Mouse (Mus musculus) splenic B cell, adult 2 months (primary cell): ENCODE data around the gene Rin1.

ENCODE experiments used
- DNase-seq: peaks from one replicate; pipeline ENCODE4 v3.0.0-alpha.2; 2011; ENCODE audit warnings: low read depth, low spot score
- H3K27me3 ChIP-seq: 2 replicates; pipeline ENCODE4 v1.6.1; 2012; ENCODE audit warnings: mild to moderate bottlenecking, low read length, moderate library complexity, mixed read lengths; ENCODE audit not compliant: control insufficient read depth, poor library complexity, insufficient read depth, severe bottlenecking
- H3K36me3 ChIP-seq: 2 replicates; pipeline ENCODE4 v1.6.1; 2012; ENCODE audit warnings: mild to moderate bottlenecking, low read length, moderate library complexity, mixed read lengths; ENCODE audit not compliant: control insufficient read depth, poor library complexity, insufficient read depth, severe bottlenecking

Rin1 gene

DNA sequence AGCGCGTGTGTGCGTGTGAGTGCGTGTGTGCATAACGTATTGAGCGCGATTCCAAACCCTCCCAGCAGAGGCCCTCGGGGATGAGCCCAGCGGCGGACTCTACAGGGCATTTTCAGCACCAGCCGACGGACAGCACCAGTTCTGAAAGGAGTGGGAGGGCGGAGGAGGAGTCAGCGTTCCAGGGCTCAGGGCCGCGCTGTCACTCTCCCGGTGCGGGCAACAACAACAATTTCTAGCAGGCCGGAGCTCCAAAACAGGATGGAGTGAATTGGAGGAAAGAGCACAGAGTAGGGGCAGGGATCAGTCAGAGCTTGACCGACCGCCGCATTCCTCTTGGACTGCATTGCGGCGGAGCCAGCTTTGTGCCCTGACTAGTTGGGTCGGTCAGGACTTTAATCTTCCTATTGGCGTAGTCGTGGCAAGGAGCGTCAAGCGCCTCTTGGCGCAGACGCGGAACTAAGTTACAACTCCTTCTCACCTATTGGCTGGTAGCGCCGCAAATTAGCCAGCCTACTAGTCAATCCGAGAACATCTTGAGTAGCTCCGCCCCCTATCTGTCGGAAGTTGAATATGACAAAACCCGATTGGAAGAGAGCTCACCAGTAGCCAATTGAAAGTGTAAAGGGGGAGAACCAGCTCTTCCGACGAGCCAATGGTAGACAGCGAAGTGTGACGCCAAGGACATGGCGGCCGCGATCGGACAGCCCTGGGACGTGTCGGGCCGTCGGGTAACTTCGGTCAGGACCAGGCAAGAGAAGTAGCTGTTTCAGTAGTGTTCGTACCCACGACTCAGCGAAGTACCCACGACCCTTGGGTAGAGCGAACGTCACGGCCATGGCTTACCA is 37.8 kb downstream of the Rin1 start, which contains the start of gene Yif1a:
Yif1a (plus strand) TSS at position 655 of the 845 bp plus-strand sequence.
- DNase-seq: peak; percentile 98
- Histone ChIP-seq H3K27me3 (no peaks in the 10 kb centered on the region), H3K36me3 (no peaks in the 10 kb centered on the region)

DNA sequence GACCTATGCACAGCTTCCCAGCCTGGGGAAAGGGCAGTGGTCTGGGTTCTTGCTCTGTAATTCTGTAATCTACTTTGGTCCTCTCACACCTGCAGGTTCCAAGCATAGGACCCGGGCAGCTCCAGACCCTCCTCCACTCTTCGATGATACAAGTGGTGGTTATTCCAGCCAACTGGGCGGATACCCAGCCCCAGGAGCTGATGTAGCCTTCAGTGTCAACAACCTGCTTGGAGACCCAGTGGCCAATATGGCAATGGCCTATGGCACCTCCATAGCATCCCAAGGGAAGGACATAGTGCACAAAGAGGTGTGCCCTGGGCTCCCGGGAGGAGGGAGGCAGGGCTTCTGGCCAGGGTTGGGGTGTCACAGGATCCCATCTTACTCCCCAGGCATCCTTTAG is 39.0 kb downstream of the Rin1 start:
- no peaks in the 10 kb centered on the region for H3K36me3 ChIP-seq
- no peaks in the 10 kb centered on the region for H3K27me3 ChIP-seq
- DNase-seq: no peak

DNA sequence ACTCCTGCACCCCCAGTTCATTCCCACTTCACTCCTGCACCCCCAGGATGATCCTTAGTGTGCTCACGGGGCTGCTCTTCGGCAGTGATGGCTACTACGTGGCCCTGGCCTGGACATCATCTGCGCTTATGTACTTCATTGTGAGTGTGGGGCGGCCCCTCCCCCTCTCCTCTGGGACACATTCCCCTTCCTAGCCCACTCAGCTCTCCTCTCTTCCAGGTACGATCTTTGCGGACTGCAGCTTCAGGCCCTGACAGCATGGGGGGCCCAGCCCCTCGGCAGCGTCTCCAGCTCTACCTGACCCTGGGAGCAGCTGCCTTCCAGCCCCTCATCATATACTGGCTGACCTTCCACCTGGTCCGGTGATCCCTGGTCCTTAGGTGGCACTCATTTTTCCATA is 41.8 kb downstream of the Rin1 start:
- H3K36me3 ChIP-seq: no peaks in the 10 kb centered on the region
- no peak for DNase-seq
- H3K27me3 ChIP-seq: peaks cover 3% of the 10 kb centered on the region; the same call in 1 of the 2 replicates

DNA sequence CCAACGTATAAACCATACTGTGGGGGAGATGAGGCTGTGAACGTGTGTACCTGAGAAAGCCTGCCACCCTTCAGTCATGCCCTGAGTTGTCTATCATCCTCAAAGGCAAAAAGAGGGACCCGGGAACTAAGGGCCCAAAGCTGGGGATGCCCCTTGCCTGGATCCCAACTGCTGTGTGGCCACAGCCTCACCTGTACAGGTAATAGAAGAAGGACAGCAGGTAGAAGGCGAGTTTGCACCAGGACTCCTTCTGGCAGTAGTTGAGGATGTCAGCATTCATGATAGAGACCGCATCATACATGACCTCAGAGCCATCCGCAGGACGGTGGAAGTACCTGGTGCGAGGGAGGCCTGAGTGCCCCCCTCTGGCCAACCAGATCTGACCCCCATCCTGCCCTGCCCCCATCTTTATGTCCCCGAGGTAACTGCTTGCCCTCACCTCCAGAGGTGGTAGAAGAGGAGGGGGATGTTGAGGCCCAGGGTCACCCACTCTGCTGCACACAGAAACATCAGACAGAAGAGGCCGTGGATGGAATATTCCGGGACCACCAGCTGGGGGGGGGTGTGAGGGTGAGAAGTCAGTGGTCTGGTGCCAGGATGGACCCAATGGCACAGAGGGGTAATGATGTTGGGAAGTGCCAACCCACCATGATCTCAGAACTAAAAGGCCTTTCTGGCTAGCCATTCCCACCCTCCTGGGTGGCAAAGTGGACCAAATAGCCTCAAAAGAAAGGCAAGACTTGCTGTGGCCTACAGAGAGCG is 43.4 kb downstream of the Rin1 start:
- Histone ChIP-seq H3K27me3 (peaks cover 3% of the 10 kb centered on the region; the same call in 1 of the 2 replicates), H3K36me3 (no peaks in the 10 kb centered on the region)
- no peak for DNase-seq

DNA sequence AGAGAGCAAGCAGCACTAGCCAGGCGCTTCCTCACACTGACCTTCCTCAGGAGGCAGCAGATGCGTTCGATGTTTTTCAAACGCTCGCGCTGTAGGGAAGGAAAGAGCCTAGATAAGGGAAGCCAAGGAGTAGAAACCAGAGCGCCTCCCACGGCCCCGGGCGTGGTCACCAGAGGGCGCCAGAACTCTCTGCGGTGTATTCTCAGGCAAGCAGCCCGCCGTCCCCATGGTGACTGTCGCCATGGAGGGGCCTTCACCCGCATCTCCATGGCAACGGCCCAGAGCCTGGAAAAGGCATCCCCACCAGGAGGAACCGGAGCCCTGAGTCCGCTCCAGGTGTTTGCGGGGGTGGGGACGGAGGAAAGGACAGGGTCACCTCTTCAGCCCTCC is 44.0 kb downstream of the Rin1 start:
- peaks cover 3% of the 10 kb centered on the region; the same call in 1 of the 2 replicates for H3K27me3 ChIP-seq
- peak; percentile 89 for DNase-seq
- 0 out of 2 replicates have a peak, but pooled peaks cover under 1% of the 10 kb centered on the region for H3K36me3 ChIP-seq

DNA sequence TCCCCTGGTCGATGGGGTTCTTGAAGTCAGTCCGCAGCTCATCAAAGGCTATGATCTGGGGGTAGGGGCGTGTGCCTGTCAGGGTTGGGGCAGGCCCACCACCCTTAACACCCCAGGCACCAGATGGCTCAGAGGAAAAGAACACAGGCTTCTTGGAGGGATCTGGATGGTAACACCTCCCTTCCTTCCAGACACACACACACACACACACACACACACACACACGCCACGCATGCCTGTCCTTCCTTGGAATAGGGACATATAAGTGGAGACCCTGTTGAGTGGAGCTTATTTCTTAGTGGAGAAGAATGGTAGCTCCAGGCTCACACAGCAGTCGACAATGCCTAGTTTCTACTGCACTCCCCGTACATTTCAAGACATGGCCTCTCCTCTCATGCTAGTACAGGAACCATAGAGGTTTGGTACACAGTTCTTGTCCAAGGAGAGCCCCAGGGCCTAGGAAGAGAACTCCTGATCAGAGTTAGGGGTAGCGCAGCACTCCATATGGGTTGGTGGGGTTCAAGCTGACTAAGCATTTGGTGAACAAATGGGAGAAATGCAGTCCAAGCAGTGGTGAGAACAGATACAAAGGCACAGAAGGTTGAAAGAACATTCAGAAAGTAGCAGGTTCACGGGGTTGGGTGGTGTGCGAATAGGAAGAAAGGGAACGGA is 44.6 kb downstream of the Rin1 start:
- Histone ChIP-seq H3K27me3 (peaks cover 3% of the 10 kb centered on the region; the same call in 1 of the 2 replicates), H3K36me3 (0 out of 2 replicates have a peak, but pooled peaks cover 1% of the 10 kb centered on the region)
- no peak for DNase-seq

DNA sequence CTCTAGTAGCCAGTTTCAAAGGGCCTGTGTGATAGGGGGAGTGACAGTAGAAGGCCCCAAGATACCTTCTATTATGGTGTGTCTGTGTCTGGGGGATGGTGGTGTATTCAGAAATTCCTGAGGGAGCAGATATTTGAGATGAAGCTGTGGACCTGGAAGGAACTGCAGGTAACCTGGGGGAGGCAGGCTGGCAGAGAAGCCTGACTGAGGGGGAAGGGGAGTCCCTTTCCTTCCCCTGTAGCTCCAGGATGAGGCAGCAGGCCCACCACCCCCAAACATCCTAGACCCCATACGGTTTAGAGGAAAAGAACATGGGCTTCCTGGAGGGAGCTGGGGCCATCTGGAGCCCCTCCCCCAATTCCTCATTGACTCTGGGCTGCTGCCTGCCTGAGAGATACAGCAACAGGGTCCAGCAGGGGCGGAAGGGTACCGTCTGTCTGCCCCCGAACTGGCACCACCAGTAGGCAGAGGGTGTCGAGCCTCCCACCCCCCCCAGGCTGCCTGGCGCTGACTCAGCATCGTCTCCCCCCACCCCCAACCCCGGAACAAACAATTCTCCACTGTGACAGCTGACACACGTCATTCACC is 45.7 kb downstream of the Rin1 start:
- DNase-seq: no peak
- peaks cover 3% of the 10 kb centered on the region; the same call in 1 of the 2 replicates for H3K36me3 ChIP-seq
- peaks cover 3% of the 10 kb centered on the region; the same call in 1 of the 2 replicates for H3K27me3 ChIP-seq

DNA sequence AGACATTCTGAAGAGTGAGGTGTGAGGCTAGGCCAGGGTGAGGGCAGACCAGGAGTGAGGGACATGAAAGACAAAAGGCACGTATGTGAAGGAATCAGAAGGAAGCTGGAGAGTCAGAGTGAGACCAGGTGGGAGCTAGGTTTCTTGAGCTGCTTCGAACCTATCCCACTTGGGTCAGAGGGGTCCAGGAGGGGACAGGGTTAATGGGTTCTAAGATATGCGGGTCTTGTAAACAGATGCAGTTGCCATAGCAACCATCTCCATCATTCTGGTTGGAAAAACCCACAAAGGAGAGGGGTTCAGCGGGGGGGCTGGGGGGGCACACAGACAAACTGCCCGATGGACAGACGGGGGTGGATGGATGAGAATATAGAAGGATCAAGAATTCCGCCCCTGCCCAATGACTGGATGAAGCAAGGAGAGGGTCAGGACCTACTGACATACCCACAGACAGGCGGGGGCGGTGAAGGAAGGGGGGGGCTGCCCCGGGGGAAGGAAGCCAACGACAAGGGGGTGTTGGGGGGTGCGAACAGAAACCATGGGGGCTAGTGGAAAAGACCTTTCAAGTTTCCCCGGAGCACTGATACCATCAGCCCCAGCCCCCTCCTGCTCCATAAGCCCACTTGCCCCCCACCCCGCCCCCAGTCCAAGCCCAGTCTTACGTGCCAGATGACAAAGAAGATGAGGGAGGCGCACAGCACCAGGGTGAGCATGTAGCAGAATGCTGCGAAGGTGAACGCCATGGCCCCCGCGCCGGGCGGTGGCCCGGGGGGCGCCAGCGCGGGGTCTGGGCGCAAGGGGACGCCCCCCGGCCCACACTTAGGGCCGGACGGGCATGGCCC is 47.5 kb downstream of the Rin1 start:
- no peak for DNase-seq
- Histone ChIP-seq H3K36me3 (peaks cover 3% of the 10 kb centered on the region; the same call in 1 of the 2 replicates), H3K27me3 (peaks cover 3% of the 10 kb centered on the region; the same call in 1 of the 2 replicates)

DNA sequence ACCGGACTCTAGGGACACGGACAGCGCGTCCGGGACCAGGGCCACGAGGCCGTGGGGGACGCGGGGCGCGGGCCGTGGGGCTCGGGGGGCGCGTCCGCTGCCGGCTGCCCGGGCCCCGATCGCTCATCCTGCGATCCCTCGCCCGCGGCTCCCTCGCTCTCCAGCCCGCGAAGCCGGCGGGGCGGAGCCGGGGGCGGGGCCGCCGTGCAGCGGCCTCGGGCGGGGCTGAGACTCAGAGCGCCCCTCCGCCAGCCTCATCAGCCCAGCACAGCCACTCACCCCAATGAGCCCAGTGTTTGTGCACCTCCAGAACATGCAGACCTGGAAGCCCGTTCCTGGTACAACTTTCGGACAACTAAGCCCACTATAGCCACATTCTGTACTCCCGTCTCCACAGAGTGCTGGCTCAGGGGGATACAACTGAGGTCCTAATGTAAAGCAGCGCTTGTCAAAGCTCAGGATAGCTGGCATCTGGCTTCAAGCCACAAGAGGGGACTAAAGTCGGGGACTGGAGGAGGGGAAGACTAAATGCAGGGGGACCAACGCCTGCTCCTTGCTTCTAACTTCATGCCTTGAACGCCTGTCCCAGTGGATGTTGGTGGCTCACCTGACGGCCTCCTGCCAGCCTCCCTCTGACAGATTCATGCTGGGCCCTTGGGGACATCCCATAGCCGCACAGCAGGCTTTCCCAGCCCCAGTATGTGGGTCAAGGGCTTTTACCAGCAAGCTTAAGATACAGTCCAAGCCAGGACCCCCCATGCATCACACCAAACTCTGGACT is 48.3 kb downstream of the Rin1 start, which contains the start of gene Cnih2:
Cnih2 (minus strand) TSS at position 159 of the 781 bp plus-strand sequence.
- peak; percentile 42 for DNase-seq

DNA sequence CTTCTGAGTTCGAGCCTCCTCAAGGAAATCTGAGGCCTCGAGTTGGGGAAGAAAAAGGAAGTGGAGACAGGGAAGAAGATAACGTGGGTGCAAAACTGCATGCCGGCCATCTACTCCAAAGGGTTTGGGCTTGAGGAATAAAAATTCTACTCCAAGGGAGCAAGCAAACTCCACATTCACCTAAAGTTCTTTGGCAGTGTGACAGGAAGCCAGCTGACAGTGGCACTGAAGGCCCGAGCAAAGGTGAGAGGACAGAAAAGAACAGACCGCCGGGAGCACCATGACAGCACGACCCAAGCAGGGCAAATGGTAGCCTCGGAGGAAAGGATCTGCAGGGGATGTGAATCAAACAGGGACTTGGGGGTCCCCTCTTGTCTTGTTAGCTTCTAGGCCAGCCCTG is 55.8 kb downstream of the Rin1 start:
- Histone ChIP-seq H3K27me3 (no peaks in the 10 kb centered on the region), H3K36me3 (peaks cover 1% of the 10 kb centered on the region; the same call in 1 of the 2 replicates)
- DNase-seq: no peak

More for the DNA sequence above, 48.3 kb downstream of the Rin1 start, which contains the start of gene Cnih2:
- Histone ChIP-seq H3K27me3 (peaks cover 3% of the 10 kb centered on the region; the same call in 1 of the 2 replicates), H3K36me3 (peaks cover 4% of the 10 kb centered on the region)
